Mouse (Mus musculus): Measurements from ENCODE around the gene Ano6. TPM values are rescaled to one million over a fixed set of nuclear protein-coding genes. Genes with fewer than 3 reads are reported as not detected.

Ano6 gene
- polyA plus RNA-seq, 1 experiment: 22.8 TPM

GRCm38 (mm10) chr15:95767825-95768224, 22.8 kb upstream of the Ano6 start:
- H3K27me3 ChIP-seq (ENCODE audit: control insufficient read depth, insufficient read depth, low read length): no peaks in the 10 kb centered on the region
- H3K4me3 ChIP-seq (ENCODE audit: extremely low read depth, insufficient read depth, insufficient read length): no peak overlapping the region
- no peak for TF ChIP-seq POLR2A (IDR thresholded peaks at IDR 0.05; ENCODE audit: low read depth, low read length)
- TF ChIP-seq CTCF (IDR thresholded peaks at IDR 0.05; ENCODE audit: extremely low read depth, insufficient read depth, insufficient read length, insufficient replicate concordance): no peak
- no peak for DNase-seq (ENCODE audit: low read depth in 1 of 2, low spot score in 2 of 2)
- no peaks in the 10 kb centered on the region for H3K36me3 ChIP-seq (ENCODE audit: control insufficient read depth, insufficient read depth, low read length)
- H3K4me1 ChIP-seq (ENCODE audit: control insufficient read depth, insufficient read depth, insufficient read length): no peaks in the 10 kb centered on the region
- no peak overlapping the region for H3K27ac ChIP-seq (ENCODE audit: insufficient read depth, low read length)
- 88% methylated on average over 7 of the region's 7 CpGs for WGBS

DNA sequence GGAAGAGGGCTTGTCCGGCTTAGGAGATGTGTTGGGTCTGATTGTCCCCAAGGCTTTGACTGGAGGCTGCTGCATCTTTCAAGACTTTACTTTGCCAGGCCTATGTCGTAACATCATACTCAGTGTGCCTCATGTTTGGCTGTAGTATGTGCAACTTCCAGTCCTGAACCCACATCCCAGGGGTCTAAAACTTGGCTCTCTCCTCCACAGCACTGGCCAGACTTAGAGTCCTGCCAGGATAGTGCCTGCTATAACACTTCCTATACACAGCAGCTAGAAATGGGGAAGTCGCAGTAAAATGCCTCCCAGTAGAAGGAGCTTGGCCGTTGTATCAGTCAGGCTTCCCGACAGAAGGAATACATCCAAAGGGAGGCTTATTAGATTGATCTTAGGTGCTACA, 21.9 kb upstream of the Ano6 start:
- H3K36me3 ChIP-seq (ENCODE audit: control insufficient read depth, insufficient read depth, low read length): no peaks in the 10 kb centered on the region
- no peak overlapping the region for H3K27ac ChIP-seq (ENCODE audit: insufficient read depth, low read length)
- H3K4me3 ChIP-seq (ENCODE audit: extremely low read depth, insufficient read depth, insufficient read length): no peak overlapping the region
- 56% methylated on average over 5 of the region's 5 CpGs for WGBS
- DNase-seq (ENCODE audit: low read depth in 1 of 2, low spot score in 2 of 2): no peak
- TF ChIP-seq POLR2A (IDR thresholded peaks at IDR 0.05; ENCODE audit: low read depth, low read length): no peak
- no peak for TF ChIP-seq CTCF (IDR thresholded peaks at IDR 0.05; ENCODE audit: extremely low read depth, insufficient read depth, insufficient read length, insufficient replicate concordance)
- H3K27me3 ChIP-seq (ENCODE audit: control insufficient read depth, insufficient read depth, low read length): no peaks in the 10 kb centered on the region
- no peaks in the 10 kb centered on the region for H3K4me1 ChIP-seq (ENCODE audit: control insufficient read depth, insufficient read depth, insufficient read length)

DNA sequence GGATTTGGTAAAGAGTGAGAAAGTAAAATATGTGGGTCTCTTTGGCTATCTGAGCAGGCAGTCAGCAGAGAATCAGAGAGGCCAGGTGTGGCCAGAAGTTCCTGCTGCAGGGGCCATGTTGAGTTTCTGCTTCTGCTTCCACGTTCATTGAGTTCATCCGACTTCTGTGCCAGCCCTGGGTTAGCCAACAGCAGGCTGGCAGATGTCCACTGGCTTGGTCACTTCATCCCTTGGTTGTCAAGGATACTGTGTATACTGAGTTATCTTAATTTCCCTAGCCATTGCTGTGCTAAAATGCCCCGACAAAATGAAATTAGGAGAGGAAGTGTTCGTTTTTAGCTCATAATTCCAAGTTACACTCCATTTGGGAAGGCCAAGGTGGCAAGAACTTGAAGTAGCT, 21.1 kb upstream of the Ano6 start:
- no peak for TF ChIP-seq CTCF (IDR thresholded peaks at IDR 0.05; ENCODE audit: extremely low read depth, insufficient read depth, insufficient read length, insufficient replicate concordance)
- no peak for TF ChIP-seq POLR2A (IDR thresholded peaks at IDR 0.05; ENCODE audit: low read depth, low read length)
- H3K4me3 ChIP-seq (ENCODE audit: extremely low read depth, insufficient read depth, insufficient read length): no peak overlapping the region
- no peak for DNase-seq (ENCODE audit: low read depth in 1 of 2, low spot score in 2 of 2)
- H3K4me1 ChIP-seq (ENCODE audit: control insufficient read depth, insufficient read depth, insufficient read length): no peaks in the 10 kb centered on the region
- H3K27ac ChIP-seq (ENCODE audit: insufficient read depth, low read length): no peak overlapping the region
- H3K27me3 ChIP-seq (ENCODE audit: control insufficient read depth, insufficient read depth, low read length): no peaks in the 10 kb centered on the region
- WGBS: 78% methylated on average over 4 of the region's 4 CpGs
- no peaks in the 10 kb centered on the region for H3K36me3 ChIP-seq (ENCODE audit: control insufficient read depth, insufficient read depth, low read length)

GRCm38 (mm10) chr15:95770307-95770706, 20.3 kb upstream of the Ano6 start:
- Histone ChIP-seq H3K27ac (ENCODE audit: insufficient read depth, low read length) (no peak overlapping the region), H3K4me3 (ENCODE audit: extremely low read depth, insufficient read depth, insufficient read length) (no peak overlapping the region), H3K27me3 (ENCODE audit: control insufficient read depth, insufficient read depth, low read length) (no peaks in the 10 kb centered on the region), H3K4me1 (ENCODE audit: control insufficient read depth, insufficient read depth, insufficient read length) (no peaks in the 10 kb centered on the region), H3K36me3 (ENCODE audit: control insufficient read depth, insufficient read depth, low read length) (no peaks in the 10 kb centered on the region)
- DNase-seq (ENCODE audit: low read depth in 1 of 2, low spot score in 2 of 2): no peak
- WGBS: 83% methylated on average over 2 of the region's 2 CpGs
- no peak for TF ChIP-seq CTCF (IDR thresholded peaks at IDR 0.05; ENCODE audit: extremely low read depth, insufficient read depth, insufficient read length, insufficient replicate concordance)
- no peak for TF ChIP-seq POLR2A (IDR thresholded peaks at IDR 0.05; ENCODE audit: low read depth, low read length)

- Histone ChIP-seq H3K4me3 (ENCODE audit: extremely low read depth, insufficient read depth, insufficient read length) (peak overlapping the region; percentile 24; the same call in 1 of the 2 replicates), H3K4me1 (ENCODE audit: control insufficient read depth, insufficient read depth, insufficient read length) (no peaks in the 10 kb centered on the region), H3K36me3 (ENCODE audit: control insufficient read depth, insufficient read depth, low read length) (no peaks in the 10 kb centered on the region), H3K27me3 (ENCODE audit: control insufficient read depth, insufficient read depth, low read length) (no peaks in the 10 kb centered on the region), H3K27ac (ENCODE audit: insufficient read depth, low read length) (no peak overlapping the region)
- no peak for TF ChIP-seq POLR2A (IDR thresholded peaks at IDR 0.05; ENCODE audit: low read depth, low read length)
- no peak for TF ChIP-seq CTCF (IDR thresholded peaks at IDR 0.05; ENCODE audit: extremely low read depth, insufficient read depth, insufficient read length, insufficient replicate concordance)
- WGBS: 76% methylated on average over 13 of the region's 13 CpGs
- no peak for DNase-seq (ENCODE audit: low read depth in 1 of 2, low spot score in 2 of 2)
Measured at GRCm38 (mm10) chr15:95772374-95772773, 18.3 kb upstream of the Ano6 start.

GRCm38 (mm10) chr15:95772861-95773836, 17.5 kb upstream of the Ano6 start:
- no peak for TF ChIP-seq POLR2A (IDR thresholded peaks at IDR 0.05; ENCODE audit: low read depth, low read length)
- peak; percentile 81; the same call in 1 of the 2 replicates for TF ChIP-seq CTCF (IDR thresholded peaks at IDR 0.05; ENCODE audit: extremely low read depth, insufficient read depth, insufficient read length, insufficient replicate concordance)
- no peaks in the 10 kb centered on the region for H3K36me3 ChIP-seq (ENCODE audit: control insufficient read depth, insufficient read depth, low read length)
- peak in 1 of 2 experiments; percentile 73 for DNase-seq (ENCODE audit: low read depth in 1 of 2, low spot score in 2 of 2)
- no peak overlapping the region for H3K4me3 ChIP-seq (ENCODE audit: extremely low read depth, insufficient read depth, insufficient read length)
- no peaks in the 10 kb centered on the region for H3K27me3 ChIP-seq (ENCODE audit: control insufficient read depth, insufficient read depth, low read length)
- H3K27ac ChIP-seq (ENCODE audit: insufficient read depth, low read length): no peak overlapping the region
- WGBS: 67% methylated on average over 14 of the region's 14 CpGs
- no peaks in the 10 kb centered on the region for H3K4me1 ChIP-seq (ENCODE audit: control insufficient read depth, insufficient read depth, insufficient read length)

- Histone ChIP-seq H3K4me3 (ENCODE audit: extremely low read depth, insufficient read depth, insufficient read length) (no peak overlapping the region), H3K36me3 (ENCODE audit: control insufficient read depth, insufficient read depth, low read length) (no peaks in the 10 kb centered on the region), H3K27me3 (ENCODE audit: control insufficient read depth, insufficient read depth, low read length) (no peaks in the 10 kb centered on the region), H3K27ac (ENCODE audit: insufficient read depth, low read length) (no peak overlapping the region), H3K4me1 (ENCODE audit: control insufficient read depth, insufficient read depth, insufficient read length) (no peaks in the 10 kb centered on the region)
- no peak for DNase-seq (ENCODE audit: low read depth in 1 of 2, low spot score in 2 of 2)
- no peak for TF ChIP-seq CTCF (IDR thresholded peaks at IDR 0.05; ENCODE audit: extremely low read depth, insufficient read depth, insufficient read length, insufficient replicate concordance)
- TF ChIP-seq POLR2A (IDR thresholded peaks at IDR 0.05; ENCODE audit: low read depth, low read length): no peak
- WGBS: 84% methylated on average over 6 of the region's 6 CpGs
Measured at GRCm38 (mm10) chr15:95774197-95774596, 16.4 kb upstream of the Ano6 start.

Measured in spleen, adult 2 months (tissue).